Mouse (Mus musculus) retina, postnatal 7 days (tissue): ENCODE data around the gene Brsk2.

Experiments
- DNase-seq: peaks from one replicate; pipeline ENCODE4 v3.0.0-alpha.2; 2012; ENCODE audit warnings: low read depth, low spot score

Gene Brsk2

DNA sequence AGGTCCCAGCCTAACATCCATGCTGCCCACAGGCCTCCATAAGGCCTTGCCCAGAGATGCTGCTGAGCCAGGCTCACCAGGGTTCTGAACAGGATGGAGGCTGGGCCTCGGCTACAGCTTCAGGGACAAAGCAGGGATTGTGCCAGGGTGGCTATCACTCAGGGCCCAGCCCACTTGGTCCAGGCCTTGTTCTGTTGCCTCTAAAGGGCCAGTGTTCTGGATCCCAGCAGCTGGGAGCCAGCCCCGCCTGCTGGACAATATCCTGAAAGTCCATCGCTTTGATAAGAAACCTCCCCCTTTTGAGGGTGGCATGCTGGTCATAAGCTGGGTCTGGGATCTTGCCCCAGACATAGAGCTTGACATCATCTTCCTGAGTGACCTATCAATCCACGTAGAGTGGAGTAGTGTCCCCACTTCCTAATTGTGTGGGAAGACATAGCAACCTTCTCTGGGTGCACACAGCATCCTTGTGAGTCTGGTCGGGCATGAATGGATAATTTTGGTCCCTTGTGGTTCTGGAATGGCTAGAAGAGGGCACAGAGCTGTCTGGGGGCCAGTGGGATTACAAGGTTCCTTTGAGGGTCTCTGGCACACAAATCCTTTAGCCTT is 6.1 kb downstream of the Brsk2 start:
- DNase-seq = no peak

GRCm38 (mm10) chr7:141956174-141956566 is 6.6 kb downstream of the Brsk2 start:
- DNase-seq = no peak

- no peak for DNase-seq
Observed at GRCm38 (mm10) chr7:141957524-141958051, 8.0 kb downstream of the Brsk2 start.

GRCm38 (mm10) chr7:141958211-141958610 is 8.7 kb downstream of the Brsk2 start:
- no peak for DNase-seq

DNA sequence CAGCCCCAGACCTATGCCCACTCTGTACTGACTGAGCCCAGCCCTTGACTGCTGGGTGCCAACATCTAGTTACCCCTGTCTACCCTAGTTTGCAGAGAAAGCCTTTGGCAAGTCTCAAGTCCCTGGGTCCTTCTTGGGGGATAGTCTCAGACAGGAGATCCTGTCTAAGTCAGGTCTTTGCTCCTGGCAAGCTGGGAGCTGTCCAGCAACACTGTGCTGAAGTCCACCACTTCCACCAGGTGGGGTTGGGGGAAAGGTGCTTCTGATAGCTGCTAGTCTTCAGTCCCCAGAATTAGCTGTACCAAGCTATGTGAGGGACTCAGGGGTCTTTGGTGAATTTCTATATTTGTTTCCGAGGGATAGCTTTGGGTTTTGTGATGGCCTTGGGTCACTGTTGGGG is 9.6 kb downstream of the Brsk2 start:
- DNase-seq = no peak

GRCm38 (mm10) chr7:141960926-141961325 is 11.4 kb downstream of the Brsk2 start:
- DNase-seq = no peak

DNA sequence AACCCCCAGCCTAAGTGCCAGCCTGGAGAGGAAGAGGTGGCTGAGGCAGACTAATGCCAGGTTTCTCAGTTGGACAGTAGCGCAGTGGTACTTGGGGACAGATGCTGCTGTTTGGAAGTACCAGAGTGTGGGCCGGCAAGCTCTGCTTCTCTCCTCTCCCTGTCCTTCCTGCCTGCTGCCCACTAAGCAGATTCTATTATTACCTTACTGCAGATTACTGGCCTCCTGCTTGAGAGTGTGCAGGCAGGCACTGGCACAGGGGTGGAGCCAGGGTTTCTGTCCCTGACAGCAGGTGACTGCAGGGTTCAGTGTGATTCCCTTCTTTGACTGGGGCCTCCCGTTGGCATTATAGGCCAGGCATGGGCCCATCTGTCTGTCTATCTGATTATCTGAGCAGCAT is 11.9 kb downstream of the Brsk2 start:
- no peak for DNase-seq

DNA sequence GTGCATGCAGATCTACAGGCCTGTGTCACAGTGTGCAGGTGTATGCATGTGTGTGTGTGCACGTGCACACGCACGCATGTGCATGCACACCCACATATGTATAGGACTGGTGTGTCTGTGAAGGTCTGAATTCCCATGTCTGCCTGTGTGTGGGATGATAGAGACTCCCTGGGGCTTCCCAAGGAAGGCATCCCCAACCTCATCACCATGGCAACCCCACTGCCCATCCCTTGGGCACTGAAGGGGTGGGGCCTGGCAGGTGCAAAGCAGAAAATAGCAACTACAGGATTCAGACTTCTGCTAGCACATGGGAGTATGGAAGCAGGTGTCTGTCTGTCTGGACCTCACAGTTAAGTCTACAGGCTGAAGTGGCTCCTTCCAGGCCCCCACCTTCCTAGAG is 13.0 kb downstream of the Brsk2 start:
- no peak for DNase-seq

GRCm38 (mm10) chr7:141966281-141966680 is 16.7 kb downstream of the Brsk2 start:
- DNase-seq = no peak

- no peak for DNase-seq
Observed at GRCm38 (mm10) chr7:141972831-141973619, 23.5 kb downstream of the Brsk2 start.

DNA sequence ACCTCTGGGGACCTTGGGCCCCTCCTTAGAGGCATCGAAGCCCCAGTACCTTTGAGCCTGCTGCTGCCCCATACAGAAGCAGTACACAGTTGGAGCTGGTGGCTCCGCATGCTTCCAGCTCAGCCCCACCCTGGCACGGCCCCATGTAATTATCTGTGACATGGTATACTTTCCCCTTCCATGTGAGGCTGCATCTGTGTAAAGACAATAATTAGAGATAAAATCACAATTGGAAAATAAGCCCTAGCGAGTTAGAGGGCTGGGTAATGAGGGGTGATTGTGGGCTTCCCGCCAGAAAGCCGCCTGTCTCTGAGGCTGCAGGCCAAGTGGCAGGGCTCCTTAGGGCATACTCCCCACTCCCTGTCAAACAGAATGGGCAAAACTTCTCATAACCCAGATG is 28.5 kb downstream of the Brsk2 start:
- DNase-seq = no peak

DNA sequence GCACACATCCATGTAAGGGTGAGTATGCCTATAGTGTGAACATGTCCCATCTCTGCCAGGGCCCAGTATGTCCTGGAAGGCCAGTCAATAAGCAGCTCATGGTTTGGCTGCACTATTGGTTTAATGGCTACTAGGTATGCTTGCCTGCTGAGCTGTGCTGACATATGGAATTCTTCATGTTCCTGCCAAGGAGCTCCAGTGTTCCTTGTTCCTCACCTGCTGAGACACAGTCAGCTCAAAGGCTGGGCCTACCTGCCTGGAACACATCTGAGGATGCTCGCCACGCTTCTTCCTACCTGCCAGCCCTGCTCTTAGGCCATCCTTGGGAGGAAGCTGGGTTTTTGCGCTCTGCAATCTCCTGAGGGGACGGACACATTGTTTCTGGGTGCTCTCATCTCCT is 29.7 kb downstream of the Brsk2 start:
- no peak for DNase-seq

GRCm38 (mm10) chr7:141981237-141981636 is 31.7 kb downstream of the Brsk2 start:
- DNase-seq = no peak

GRCm38 (mm10) chr7:141988314-141988806 is 38.8 kb downstream of the Brsk2 start:
- no peak for DNase-seq

DNA sequence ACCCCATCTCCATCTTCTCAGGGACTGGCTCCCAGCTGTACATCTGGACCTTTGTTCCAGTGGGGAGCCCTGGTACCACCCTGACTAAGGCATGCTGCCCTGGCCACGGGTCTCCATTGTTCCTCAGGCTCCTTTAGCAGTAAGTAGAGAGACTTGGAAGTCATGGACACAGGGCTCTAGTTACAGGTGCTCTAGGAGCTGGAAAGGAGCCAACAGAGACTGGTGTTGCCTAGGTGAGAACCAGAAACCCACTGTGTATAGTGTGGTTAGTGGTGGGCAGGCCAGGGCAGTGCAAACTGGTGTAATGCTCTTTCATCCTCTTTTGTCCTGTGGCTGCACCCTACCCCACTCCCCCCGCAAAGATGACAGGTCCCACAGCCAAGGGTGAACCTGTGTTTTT is 41.6 kb downstream of the Brsk2 start:
- no peak for DNase-seq

- DNase-seq = no peak
Observed at GRCm38 (mm10) chr7:141994121-141994520, 44.6 kb downstream of the Brsk2 start.

- no peak for DNase-seq
Observed at GRCm38 (mm10) chr7:142000661-142001060, 51.1 kb downstream of the Brsk2 start.

- DNase-seq = no peak
Observed at GRCm38 (mm10) chr7:142001597-142002340, 52.2 kb downstream of the Brsk2 start.

- peak; percentile 34 for DNase-seq
Observed at GRCm38 (mm10) chr7:142016562-142016961, 67.0 kb downstream of the Brsk2 start.

- no peak for DNase-seq
Observed at GRCm38 (mm10) chr7:142019699-142020098, 70.1 kb downstream of the Brsk2 start.

DNA sequence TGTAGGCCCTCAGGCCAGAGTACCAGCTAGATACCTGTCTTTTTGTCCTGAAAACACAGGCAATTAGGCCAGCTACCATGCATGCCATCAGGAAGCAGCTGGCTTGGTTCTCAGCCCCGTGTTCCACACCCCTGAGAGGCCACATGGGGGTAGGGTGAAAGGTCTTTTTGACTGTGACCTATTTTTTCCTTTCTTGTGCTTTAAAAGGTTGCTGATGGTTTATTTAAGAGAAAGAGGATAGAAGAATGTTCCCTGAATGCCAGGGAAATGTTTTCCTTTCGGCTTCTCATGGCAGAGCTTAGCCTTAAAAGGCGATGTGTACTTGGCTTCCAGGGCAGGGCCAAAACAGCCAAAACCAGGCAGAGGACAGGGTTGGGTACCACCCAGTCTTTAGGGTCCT is 71.3 kb downstream of the Brsk2 start:
- no peak for DNase-seq

DNA sequence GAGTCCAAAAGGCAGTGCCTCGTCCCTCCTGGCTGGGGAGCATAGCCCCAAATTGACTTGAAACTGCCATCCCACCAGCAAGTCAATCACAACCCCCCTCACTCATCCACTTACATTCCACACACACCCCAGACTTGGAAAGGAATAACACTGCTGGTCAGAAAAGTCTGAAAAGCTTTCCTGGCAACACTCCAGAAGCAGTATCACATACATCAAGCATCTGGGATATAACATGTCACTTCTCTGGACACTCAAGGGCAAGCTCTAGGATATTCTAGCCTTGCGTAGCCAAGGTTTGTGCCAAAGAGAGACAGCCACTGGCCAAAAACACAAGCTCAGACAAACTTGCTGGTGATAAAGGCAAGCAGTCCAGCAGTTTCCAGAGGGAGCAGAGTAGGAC is 75.6 kb downstream of the Brsk2 start:
- DNase-seq = no peak
